Mouse (Mus musculus) spleen, adult 2 months (tissue): Measurements from ENCODE around the gene Zfp383.

Experiments
- CTCF ChIP-seq: fragments of 200-500 bp; IDR thresholded peaks from 2 replicates; pipeline ENCODE4 v1.5.1; 2011; ENCODE audit warnings: mild to moderate bottlenecking, inconsistent platforms; ENCODE audit not compliant: insufficient read depth, insufficient read length, insufficient replicate concordance; ENCODE audit errors: extremely low read depth
- POLR2A ChIP-seq: fragments of 200-500 bp; IDR thresholded peaks from 2 replicates; pipeline ENCODE4 v1.6.1; 2011; ENCODE audit warnings: low read depth, low read length, inconsistent platforms

DNA sequence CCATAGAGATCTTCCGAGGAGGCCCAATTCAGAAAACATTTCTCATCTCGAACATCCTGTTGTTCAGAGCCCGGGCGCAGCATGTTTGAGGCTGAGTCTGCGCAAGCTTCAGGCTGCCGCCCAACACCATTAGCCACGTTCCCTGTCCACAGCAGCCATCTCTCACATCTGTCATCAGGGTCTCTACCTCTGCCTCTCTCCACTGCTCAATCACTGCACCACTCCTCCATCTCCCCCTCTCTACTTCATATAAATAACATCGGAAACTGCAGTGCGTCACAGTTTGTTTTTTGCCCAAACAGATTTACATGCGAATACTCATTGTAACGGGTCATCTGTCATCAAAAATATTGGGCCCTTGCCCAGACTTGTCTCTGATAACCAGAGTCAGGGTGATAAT is 33.0 kb downstream of the Zfp383 start:
- TF ChIP-seq POLR2A: no peak
- TF ChIP-seq CTCF: no peak
